Mouse (Mus musculus) heart, embryonic 13.5 days (tissue): ENCODE data around the gene Abhd14a. TPM values are rescaled to one million over a fixed set of nuclear protein-coding genes. Genes with fewer than 3 reads are reported as not detected.

Source experiments
- ATAC-seq: fragments of 200-750 bp; cut with Nextera tagmentation; 2 replicates; pipeline ENCODE4 v1.8.0; 2017; ENCODE audit warnings: moderate TSS enrichment; ENCODE audit not compliant: insufficient number of reproducible peaks, low FRiP score, low TSS enrichment; ENCODE audit errors: extremely low read depth
- H3K27ac ChIP-seq: fragments of 300-500 bp; sonication (generic); replicated peaks from 2 replicates; pipeline ENCODE4 v1.5.1; 2015; ENCODE audit warnings: moderate library complexity, mild to moderate bottlenecking, inconsistent platforms
- H3K27me3 ChIP-seq: fragments of 300-500 bp; sonication (generic); replicated peaks from 2 replicates; pipeline ENCODE4 v1.6.1; 2015; ENCODE audit warnings: mild to moderate bottlenecking, inconsistent platforms
- H3K36me3 ChIP-seq: fragments of 300-500 bp; sonication (generic); 2 replicates; pipeline ENCODE4 v1.6.1; 2015; ENCODE audit warnings: mild to moderate bottlenecking, inconsistent platforms
- H3K4me1 ChIP-seq: fragments of 300-500 bp; sonication (generic); 2 replicates; pipeline ENCODE4 v1.6.1; 2015; ENCODE audit warnings: inconsistent platforms
- H3K4me2 ChIP-seq: fragments of 300-500 bp; sonication (generic); 2 replicates; pipeline ENCODE4 v1.6.1; 2015; ENCODE audit warnings: inconsistent platforms, mild to moderate bottlenecking, moderate library complexity
- H3K4me3 ChIP-seq: fragments of 300-500 bp; sonication (generic); 2 replicates; pipeline ENCODE4 v1.5.1; 2015; ENCODE audit warnings: moderate library complexity, mild to moderate bottlenecking, inconsistent platforms
- H3K9ac ChIP-seq: fragments of 300-500 bp; sonication (generic); 2 replicates; pipeline ENCODE4 v1.6.1; 2015; ENCODE audit warnings: inconsistent platforms, mild to moderate bottlenecking, moderate library complexity
- H3K9me3 ChIP-seq: fragments of 300-500 bp; sonication (generic); 2 replicates; pipeline ENCODE4 v1.6.1; 2016; ENCODE audit warnings: inconsistent platforms
- WGBS: fragments of 180-500 bp; shearing (Covaris S2); methylation state at CpG from one replicate; pipeline ENCODE4 v1.1.7; 2015; ENCODE audit warnings: mixed read lengths; 5-methylcytosine and 5-hydroxymethylcytosine counted together
- polyA plus RNA-seq: library from polyadenylated mRNA; unstranded; fragments of >200 nt; fragmentation: Nextera tagmentation; extraction: Ambion mirVana; gene quantifications from 2 replicates; pipeline ENCODE4 v1.2.1, GENCODE M21; 2015

Abhd14a gene
- polyA plus RNA-seq, 1 experiment from 2014 or later: 44.8 TPM

DNA sequence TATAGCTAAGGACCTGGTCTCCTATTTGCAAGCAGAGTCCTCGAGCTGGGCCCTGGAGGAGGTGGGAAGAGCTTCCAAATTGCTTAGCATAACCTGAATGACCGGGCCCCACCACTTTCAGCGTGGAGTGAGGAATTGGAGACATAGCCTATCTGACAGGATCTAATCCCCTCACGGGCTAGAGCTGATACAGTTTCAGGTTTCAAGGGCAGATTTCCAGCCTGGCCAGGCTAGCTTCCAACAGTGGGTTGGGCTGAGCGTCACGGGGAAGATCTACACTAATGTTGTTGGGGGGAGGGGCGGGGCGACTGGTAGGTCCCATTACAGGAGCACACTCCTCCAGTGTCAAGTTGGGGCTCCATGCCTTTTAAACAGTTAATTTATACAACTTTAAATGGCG is 3.2 kb upstream of the Abhd14a start:
- H3K4me3 ChIP-seq: no peak overlapping the region
- 12% methylated on average over 9 of the region's 9 CpGs for WGBS
- no peak for ATAC-seq
- peak overlapping the region; percentile 64 for H3K9ac ChIP-seq
- H3K9me3 ChIP-seq: no peaks in the 10 kb centered on the region
- H3K4me2 ChIP-seq: peak overlapping the region; percentile 30
- no peaks in the 10 kb centered on the region for H3K36me3 ChIP-seq
- H3K27me3 ChIP-seq: peaks cover 3% of the 10 kb centered on the region; the same call in 1 of the 2 replicates
- H3K27ac ChIP-seq: peak overlapping the region; percentile 59; the same call in 1 of the 2 replicates
- peaks cover 80% of the 10 kb centered on the region for H3K4me1 ChIP-seq

DNA sequence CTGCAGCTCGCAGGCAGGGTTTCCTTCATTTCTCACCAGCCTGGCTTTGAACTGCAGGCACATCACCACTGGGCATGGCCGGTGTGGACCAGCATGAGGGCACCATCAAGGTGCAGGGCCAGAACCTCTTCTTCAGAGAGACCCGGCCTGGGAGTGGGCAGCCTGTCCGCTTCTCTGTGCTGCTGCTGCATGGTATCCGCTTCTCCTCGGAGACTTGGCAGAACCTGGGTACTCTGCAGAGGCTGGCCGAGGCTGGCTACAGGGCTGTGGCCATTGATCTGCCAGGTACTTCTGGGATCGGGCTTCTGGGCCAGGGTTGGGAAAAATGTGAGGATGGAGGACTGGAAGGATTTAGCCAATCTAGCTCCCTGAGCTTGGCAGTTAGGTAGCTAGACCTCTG is 2.5 kb upstream of the Abhd14a start:
- no peak overlapping the region for H3K4me3 ChIP-seq
- peak overlapping the region; percentile 64; the same call in 1 of the 2 replicates for H3K9ac ChIP-seq
- H3K27me3 ChIP-seq: peaks cover 3% of the 10 kb centered on the region; the same call in 1 of the 2 replicates
- no peak for ATAC-seq
- H3K4me1 ChIP-seq: peaks cover 73% of the 10 kb centered on the region
- no peaks in the 10 kb centered on the region for H3K36me3 ChIP-seq
- no peaks in the 10 kb centered on the region for H3K9me3 ChIP-seq
- 85% methylated on average over 8 of the region's 8 CpGs for WGBS
- H3K27ac ChIP-seq: no peak overlapping the region
- peak overlapping the region; percentile 30; the same call in 1 of the 2 replicates for H3K4me2 ChIP-seq

DNA sequence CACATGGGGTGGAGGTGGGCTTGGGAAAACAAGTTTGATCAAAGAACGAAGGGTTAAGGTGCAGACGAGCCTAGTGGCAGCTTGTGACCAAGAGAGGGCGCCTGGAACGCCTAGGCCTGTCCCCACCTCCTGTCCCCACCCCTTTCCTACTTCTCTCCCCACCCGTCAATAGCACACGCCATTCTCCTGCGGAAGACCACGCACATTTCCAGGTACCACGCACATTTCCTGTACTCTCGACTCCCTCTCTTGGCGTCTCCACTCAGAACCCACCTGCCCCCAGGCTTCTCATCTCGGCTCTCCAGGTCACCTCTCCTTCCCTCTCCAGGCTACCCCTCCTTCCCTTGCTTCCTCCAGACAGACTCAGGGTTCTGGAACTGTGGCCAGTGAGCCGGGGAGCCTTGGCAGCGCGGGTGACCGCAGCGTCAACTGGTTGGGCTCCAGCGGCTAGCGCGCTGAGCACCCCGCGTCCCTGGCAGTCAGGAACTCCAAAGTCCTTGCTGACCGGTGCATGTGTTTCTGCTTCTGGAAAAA is 1.1 kb upstream of the Abhd14a start:
- peak overlapping the region; percentile 79 for H3K27ac ChIP-seq
- under 1% methylated on average over 23 of the region's 23 CpGs for WGBS
- no peaks in the 10 kb centered on the region for H3K9me3 ChIP-seq
- H3K4me3 ChIP-seq: peak overlapping the region; percentile 68
- peaks cover 65% of the 10 kb centered on the region for H3K4me1 ChIP-seq
- H3K4me2 ChIP-seq: peak overlapping the region; percentile 88
- H3K9ac ChIP-seq: peak overlapping the region; percentile 86
- H3K27me3 ChIP-seq: peaks cover 3% of the 10 kb centered on the region; the same call in 1 of the 2 replicates
- H3K36me3 ChIP-seq: no peaks in the 10 kb centered on the region
- peak; percentile 11; the same call in 1 of the 2 replicates for ATAC-seq

DNA sequence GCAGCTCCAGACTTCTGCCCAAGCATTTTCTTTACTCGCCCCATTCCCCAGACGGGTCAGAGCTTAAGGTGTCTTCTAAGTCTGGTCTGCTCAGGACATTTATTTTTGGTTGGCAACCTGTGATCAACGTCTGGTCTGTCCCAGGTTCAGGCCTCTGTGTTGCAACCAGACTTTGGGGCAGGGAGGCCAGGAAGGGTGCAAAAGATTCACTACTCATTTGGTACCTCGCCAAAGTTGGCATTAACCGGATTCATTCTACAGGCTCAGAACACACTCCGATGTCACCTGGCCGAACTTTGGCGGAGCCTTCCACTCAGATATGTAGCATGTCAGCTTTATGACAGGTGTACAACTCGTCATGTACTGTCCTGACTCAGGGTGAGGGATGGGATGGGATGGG is 473 bp upstream of the Abhd14a start:
- H3K4me2 ChIP-seq: peak overlapping the region; percentile 88
- H3K27me3 ChIP-seq: peaks cover 3% of the 10 kb centered on the region; the same call in 1 of the 2 replicates
- H3K9ac ChIP-seq: peak overlapping the region; percentile 86
- no peaks in the 10 kb centered on the region for H3K36me3 ChIP-seq
- peak overlapping the region; percentile 68 for H3K4me3 ChIP-seq
- 31% methylated on average over 9 of the region's 9 CpGs for WGBS
- H3K27ac ChIP-seq: peak overlapping the region; percentile 79
- peaks cover 60% of the 10 kb centered on the region for H3K4me1 ChIP-seq
- no peaks in the 10 kb centered on the region for H3K9me3 ChIP-seq
- no peak for ATAC-seq

DNA sequence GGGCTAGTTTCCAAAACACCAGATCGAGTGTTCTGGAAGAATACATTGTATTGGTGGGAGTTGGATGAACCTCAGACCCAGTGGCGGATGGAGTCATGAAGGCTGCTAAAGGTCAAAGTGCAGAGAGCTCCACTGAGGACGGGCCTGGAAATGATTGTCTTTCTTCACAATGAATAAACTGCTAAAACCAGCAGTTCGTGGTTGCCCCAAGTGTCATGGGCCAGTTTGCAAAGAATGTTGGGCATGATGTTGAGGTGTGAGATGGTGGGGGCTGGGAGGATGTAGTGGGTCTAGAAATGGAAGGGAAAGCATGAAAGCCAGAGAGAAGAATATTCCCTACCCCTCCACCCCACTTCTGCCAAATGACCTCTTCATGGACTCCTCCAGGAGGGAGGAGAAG is 2.6 kb downstream of the Abhd14a start:
- Histone ChIP-seq H3K4me3 (no peak overlapping the region), H3K4me1 (peaks cover 31% of the 10 kb centered on the region), H3K9me3 (no peaks in the 10 kb centered on the region), H3K9ac (no peak overlapping the region), H3K36me3 (no peaks in the 10 kb centered on the region; the same call in 1 of the 2 replicates), H3K4me2 (no peak overlapping the region), H3K27ac (no peak overlapping the region), H3K27me3 (no peaks in the 10 kb centered on the region)
- 75% methylated on average over 4 of the region's 4 CpGs for WGBS
- no peak for ATAC-seq

DNA sequence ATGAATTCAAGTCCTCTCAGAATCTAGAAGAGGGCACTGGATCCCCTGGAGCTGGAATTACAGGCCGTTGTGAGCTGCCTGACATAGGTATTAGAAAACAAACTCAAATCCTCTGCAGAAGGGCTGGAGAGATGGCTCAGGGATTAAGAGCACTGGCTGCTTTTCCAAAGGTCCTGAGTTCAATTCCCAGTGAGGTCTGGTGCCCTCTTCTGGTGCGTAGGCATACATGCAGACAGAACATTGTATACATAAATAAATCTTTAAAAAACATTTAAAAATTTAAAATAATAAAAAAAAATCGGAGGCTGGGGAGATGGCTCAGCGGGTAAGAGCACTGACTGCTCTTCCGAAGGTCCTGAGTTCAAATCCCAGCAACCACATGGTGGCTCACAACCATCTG is 4.8 kb downstream of the Abhd14a start:
- Histone ChIP-seq H3K9me3 (no peaks in the 10 kb centered on the region), H3K27me3 (no peaks in the 10 kb centered on the region), H3K36me3 (no peaks in the 10 kb centered on the region; the same call in 1 of the 2 replicates), H3K4me3 (no peak overlapping the region), H3K4me2 (no peak overlapping the region), H3K27ac (no peak overlapping the region), H3K4me1 (peaks cover 23% of the 10 kb centered on the region), H3K9ac (no peak overlapping the region)
- ATAC-seq: no peak
- 75% methylated on average over 5 of the region's 5 CpGs for WGBS

DNA sequence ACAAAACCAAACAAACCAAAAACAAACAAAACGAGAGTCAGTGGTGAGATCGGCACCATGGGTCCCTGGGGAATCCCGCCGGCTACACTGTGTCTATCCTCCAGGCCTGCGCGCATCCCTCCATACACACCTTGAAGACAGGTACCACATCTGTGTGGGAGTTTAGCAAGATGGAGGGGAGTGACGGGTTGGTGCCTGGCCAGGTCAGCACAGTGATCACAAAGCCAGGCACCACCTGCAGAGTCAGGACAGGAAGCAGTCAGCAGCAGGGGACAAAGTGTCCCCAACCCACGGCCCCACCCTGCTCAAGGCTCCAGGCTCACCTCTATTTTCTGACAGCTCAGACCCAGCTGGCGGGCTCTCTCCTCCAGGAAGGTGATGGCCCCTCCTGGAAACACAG is 10.9 kb downstream of the Abhd14a start:
- peak overlapping the region; percentile 76 for H3K9ac ChIP-seq
- H3K36me3 ChIP-seq: peaks cover 31% of the 10 kb centered on the region
- ATAC-seq: no peak
- 77% methylated on average over 9 of the region's 9 CpGs for WGBS
- 0 out of 2 replicates have a peak overlapping the region, but pooled peaks have one; percentile 78 for H3K4me2 ChIP-seq
- H3K27me3 ChIP-seq: no peaks in the 10 kb centered on the region
- no peak overlapping the region for H3K4me3 ChIP-seq
- no peaks in the 10 kb centered on the region for H3K9me3 ChIP-seq
- H3K4me1 ChIP-seq: peaks cover 33% of the 10 kb centered on the region
- no peak overlapping the region for H3K27ac ChIP-seq

DNA sequence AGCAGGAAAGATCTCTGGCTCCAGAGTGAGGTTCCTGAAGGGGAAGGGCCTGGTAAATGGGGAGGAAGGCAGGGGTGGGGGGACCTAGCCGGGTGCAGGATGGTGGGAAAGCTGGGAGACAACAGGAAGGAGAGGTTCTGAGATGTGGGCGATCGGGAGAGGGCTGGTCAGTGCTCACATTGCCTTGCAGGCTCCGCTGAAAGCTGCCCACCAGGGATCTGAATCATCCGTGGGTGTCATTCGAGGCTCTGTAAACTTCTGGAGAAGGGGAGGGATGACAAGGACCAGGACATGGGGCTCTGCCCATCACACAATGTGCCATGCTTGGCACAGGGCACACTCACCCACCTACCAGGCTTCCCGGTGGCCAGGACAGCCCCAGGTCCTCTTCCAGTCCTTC is 14.1 kb downstream of the Abhd14a start:
- no peaks in the 10 kb centered on the region for H3K27me3 ChIP-seq
- peaks cover 44% of the 10 kb centered on the region for H3K36me3 ChIP-seq
- ATAC-seq: no peak
- H3K4me1 ChIP-seq: peaks cover 39% of the 10 kb centered on the region
- WGBS: 67% methylated on average over 7 of the region's 7 CpGs
- no peak overlapping the region for H3K4me2 ChIP-seq
- H3K27ac ChIP-seq: no peak overlapping the region
- H3K9ac ChIP-seq: 0 out of 2 replicates have a peak overlapping the region, but pooled peaks have one; percentile 7
- H3K4me3 ChIP-seq: no peak overlapping the region
- H3K9me3 ChIP-seq: no peaks in the 10 kb centered on the region

DNA sequence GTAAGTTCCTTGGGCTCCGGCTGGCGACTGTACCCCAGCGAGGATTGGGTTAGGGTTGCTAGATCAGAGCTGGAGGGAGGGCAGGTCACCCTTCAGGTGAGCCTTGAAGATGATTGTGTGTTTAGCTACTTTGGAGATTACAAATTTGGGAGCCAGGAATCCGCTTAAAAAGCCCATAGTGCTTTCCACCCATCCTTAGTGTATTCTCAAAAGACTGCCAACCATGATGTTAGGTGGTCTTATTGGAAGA is 17.5 kb downstream of the Abhd14a start:
- H3K27ac ChIP-seq: peak overlapping the region; percentile 99
- H3K4me1 ChIP-seq: peaks cover 25% of the 10 kb centered on the region
- peak overlapping the region; percentile 93 for H3K4me3 ChIP-seq
- 2% methylated on average over 4 of the region's 4 CpGs for WGBS
- no peaks in the 10 kb centered on the region for H3K27me3 ChIP-seq
- no peaks in the 10 kb centered on the region for H3K9me3 ChIP-seq
- peak overlapping the region; percentile 81 for H3K4me2 ChIP-seq
- no peak for ATAC-seq
- H3K36me3 ChIP-seq: peaks cover 43% of the 10 kb centered on the region
- peak overlapping the region; percentile 100 for H3K9ac ChIP-seq

DNA sequence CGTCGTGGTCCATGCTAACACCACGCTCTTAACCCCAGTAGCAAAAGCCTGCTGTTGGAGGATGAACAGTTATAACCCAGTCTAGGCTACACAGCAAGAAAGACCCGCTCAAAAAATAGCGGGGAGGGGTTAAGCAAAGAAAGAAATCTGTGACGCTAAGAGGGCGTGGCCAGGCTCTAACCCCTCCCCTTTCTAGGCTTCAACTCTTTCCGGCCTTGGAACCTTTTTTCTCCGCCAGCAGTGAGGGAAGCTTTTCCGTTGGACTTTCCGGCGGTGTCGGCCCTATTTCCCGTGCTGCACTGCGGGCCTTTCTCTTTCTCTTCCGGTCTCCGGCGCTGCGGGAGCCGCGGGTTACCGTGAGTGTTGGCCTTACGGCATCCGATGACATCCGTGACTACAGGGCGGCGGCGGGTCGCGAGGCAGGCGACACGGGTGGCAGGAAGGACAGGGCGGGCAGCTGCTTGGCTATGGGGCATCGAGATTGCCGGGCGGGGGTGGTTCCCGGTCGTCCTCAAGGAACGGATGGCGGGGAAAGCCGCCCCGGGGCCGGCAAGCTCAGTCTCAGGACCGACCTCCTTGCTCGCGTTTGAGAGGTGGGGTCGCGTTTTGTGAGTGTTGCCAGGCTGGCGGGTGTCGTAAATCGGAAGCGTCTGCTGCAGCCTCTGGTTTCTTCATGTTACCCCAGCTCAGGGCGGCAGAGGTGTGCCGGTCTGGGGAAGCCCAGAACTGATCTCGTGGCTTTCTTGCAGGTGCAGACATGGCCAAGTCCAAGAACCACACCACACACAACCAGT is 18.1 kb downstream of the Abhd14a start, which contains the start of gene Rpl29:
Gene Rpl29 (plus strand): TSS at position 234 of the 794 bp plus-strand sequence.
- Histone ChIP-seq H3K36me3 (peaks cover 38% of the 10 kb centered on the region), H3K4me3 (peak within 1 kb of the TSS; percentile 93), H3K9ac (peak within 1 kb of the TSS; percentile 100), H3K9me3 (no peaks in the 10 kb centered on the region), H3K4me1 (peaks cover 25% of the 10 kb centered on the region), H3K27ac (peak within 1 kb of the TSS; percentile 99), H3K27me3 (no peaks in the 10 kb centered on the region), H3K4me2 (peak within 1 kb of the TSS; percentile 81)
- under 1% methylated on average over 55 of the region's 55 CpGs for WGBS
- peak; percentile 87 for ATAC-seq

DNA sequence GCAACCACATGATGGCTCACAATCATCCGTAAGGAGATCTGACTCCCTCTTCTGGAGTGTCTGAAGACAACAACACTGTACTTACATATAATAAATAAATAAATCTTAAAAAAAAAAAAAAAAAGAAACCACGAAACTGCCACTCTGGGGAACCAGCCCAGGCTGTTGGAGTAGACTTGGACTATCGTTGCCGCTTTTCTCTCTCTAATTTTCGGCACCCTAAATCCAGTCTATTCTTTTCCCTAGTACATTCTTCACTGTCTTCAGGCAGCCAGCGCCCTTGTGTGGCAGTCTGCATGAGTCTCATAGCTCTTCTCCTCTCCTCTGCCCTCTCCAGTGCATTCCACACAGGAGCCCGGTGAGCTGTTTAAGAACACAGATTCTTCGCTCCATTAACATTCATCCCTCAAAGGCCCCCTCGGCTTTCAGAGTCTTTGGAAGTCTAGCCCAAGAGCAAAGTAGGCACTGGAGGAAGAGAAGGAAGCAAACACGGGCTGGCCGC is 18.7 kb downstream of the Abhd14a start:
- Histone ChIP-seq H3K9ac (peak overlapping the region; percentile 86), H3K4me2 (peak overlapping the region; percentile 81), H3K27me3 (no peaks in the 10 kb centered on the region), H3K4me3 (peak overlapping the region; percentile 93), H3K4me1 (peaks cover 25% of the 10 kb centered on the region), H3K9me3 (no peaks in the 10 kb centered on the region), H3K36me3 (peaks cover 35% of the 10 kb centered on the region), H3K27ac (peak overlapping the region; percentile 99)
- WGBS: 17% methylated on average over 11 of the region's 11 CpGs
- ATAC-seq: peak; percentile 15; the same call in 1 of the 2 replicates
